Comparison of ENCODE assay signal across 8 mouse cellular contexts in genomic region chr3:95228894-95229780, GRCm38 (mm10). TPM values are rescaled to one million over a fixed set of nuclear protein-coding genes. Genes with fewer than 3 reads are reported as not detected.
DNase-seq lines count a peak whose midpoint lies in the region; ATAC-seq and TF ChIP-seq lines count a peak whose summit lies in the region.
"Had no signal": no experiment of that assay in that cellular context is flagged by ENCODE, and none has a peak within 500 bp of the region (broad histone marks: within the 10 kb centered on the region; RNA-seq: fewer than 3 reads in every experiment).

No protein-coding gene starts in this region.

- in situ Hi-C loops in ES-E14 (cut with MboI; ENCODE audit: low sequenced_read_pairs in 2 of 2, unreplicated experiment in 2 of 2), result no loop called here

- H3K4me3 ChIP-seq in ES-E14 (ENCODE audit: insufficient read depth in 1 of 2, low read depth in 1 of 2, low read length in 2 of 2, poor library complexity in 1 of 2, severe bottlenecking in 1 of 2) (peak overlapping the region; percentile 85 to 96), macrophage (ENCODE audit: inconsistent target) (peak overlapping the region; percentile 97)
- peak overlapping the region; percentile 95 for H3K4me3 ChIP-seq in forebrain, embryonic 11.5 days (ENCODE audit: low read depth, low read length)
- peak overlapping the region; percentile 67 for H3K4me3 ChIP-seq in hindbrain, embryonic 16.5 days (ENCODE audit: low read length)
- peak overlapping the region; percentile 80 for H3K4me3 ChIP-seq in spleen, adult 2 months (ENCODE audit: extremely low read depth, insufficient read depth, insufficient read length)

- peak; percentile 16 for ATAC-seq in forebrain, embryonic 11.5 days (replicated peaks; ENCODE audit: low FRiP score)
- no peak; the same call in 1 of the 2 replicates for ATAC-seq in hindbrain, embryonic 16.5 days

- H3K9me3 ChIP-seq in ES-E14 (ENCODE audit: control insufficient read depth, insufficient read depth, low read depth, low read length), result no peaks in the 10 kb centered on the region
- no peaks in the 10 kb centered on the region for H3K9me3 ChIP-seq in forebrain, embryonic 11.5 days (ENCODE audit: control insufficient read depth, low read length)
- H3K9me3 ChIP-seq in hindbrain, embryonic 16.5 days (ENCODE audit: control insufficient read depth, low read length), result no peaks in the 10 kb centered on the region

- peaks cover 83% of the 10 kb centered on the region for H3K79me2 ChIP-seq in macrophage (ENCODE audit: inconsistent target)

- H3K36me3 ChIP-seq in ES-E14 (ENCODE audit: control insufficient read depth, insufficient read depth, low read length, poor library complexity, severe bottlenecking), result peaks cover 21% of the 10 kb centered on the region
- H3K36me3 ChIP-seq in forebrain, embryonic 11.5 days (ENCODE audit: control insufficient read depth, insufficient read depth, low read length), result peaks cover 20% of the 10 kb centered on the region
- peaks cover 27% of the 10 kb centered on the region for H3K36me3 ChIP-seq in hindbrain, embryonic 16.5 days (ENCODE audit: control insufficient read depth, insufficient read depth, low read length)
- peaks cover 25% of the 10 kb centered on the region for H3K36me3 ChIP-seq in macrophage (ENCODE audit: inconsistent target)
- H3K36me3 ChIP-seq in spleen, adult 2 months (ENCODE audit: control insufficient read depth, insufficient read depth, low read length), result peaks cover 23% of the 10 kb centered on the region

- TF ChIP-seq POLR2A in spleen, adult 2 months (IDR thresholded peaks at IDR 0.05; ENCODE audit: low read depth, low read length), result no peak; the same call in 1 of the 2 replicates

- under 1% methylated on average over 43 of the region's 43 CpGs for WGBS in forebrain, embryonic 11.5 days
- WGBS in hindbrain, embryonic 16.5 days, result 0% methylated on average over 43 of the region's 43 CpGs
- under 1% methylated on average over 37 of the region's 43 CpGs for WGBS in macrophage (ENCODE audit: missing documents)
- WGBS in spleen, adult 2 months, result under 1% methylated on average over 43 of the region's 43 CpGs

- peak overlapping the region; percentile 85 for H3K9ac ChIP-seq in ES-E14 (ENCODE audit: insufficient read depth, low read depth, low read length, poor library complexity, severe bottlenecking)
- peak overlapping the region; percentile 96 for H3K9ac ChIP-seq in forebrain, embryonic 11.5 days (ENCODE audit: low read length)
- peak overlapping the region; percentile 98 for H3K9ac ChIP-seq in hindbrain, embryonic 16.5 days (ENCODE audit: low read depth, low read length)

- no peak for DNase-seq in ES-E14 (ENCODE audit: low read depth, low spot score)
- DNase-seq in adrenal gland, postnatal 36 days, result peak; percentile 44 to 45
- DNase-seq in forebrain, embryonic 11.5 days (ENCODE audit: low spot score), result peak; percentile 65
- peak; percentile 55 to 65 for DNase-seq in left cerebral cortex, adult 9 months (ENCODE audit: low spot score in 2 of 2)
- DNase-seq in spleen, adult 2 months (ENCODE audit: low read depth in 1 of 2, low spot score in 2 of 2), result peak in 1 of 2 experiments; percentile 25

- H3K4me1 ChIP-seq in ES-E14 (ENCODE audit: control insufficient read depth in 2 of 2, insufficient read depth in 2 of 2, low read length in 2 of 2, poor library complexity in 1 of 2), result peaks cover 23 to 33% of the 10 kb centered on the region in 2 experiments
- H3K4me1 ChIP-seq in forebrain, embryonic 11.5 days (replicated peaks; ENCODE audit: control insufficient read depth, insufficient read depth, low read length), result peaks cover 19% of the 10 kb centered on the region
- peaks cover 44% of the 10 kb centered on the region for H3K4me1 ChIP-seq in hindbrain, embryonic 16.5 days (ENCODE audit: control insufficient read depth, insufficient read depth, low read depth, low read length)
- peaks cover 15% of the 10 kb centered on the region for H3K4me1 ChIP-seq in spleen, adult 2 months (ENCODE audit: control insufficient read depth, insufficient read depth, insufficient read length)

- H3K4me2 ChIP-seq in forebrain, embryonic 11.5 days (ENCODE audit: low read depth, low read length, severe bottlenecking), result peak overlapping the region; percentile 93
- peak overlapping the region; percentile 83 for H3K4me2 ChIP-seq in hindbrain, embryonic 16.5 days (ENCODE audit: low read length)

- H3K27ac ChIP-seq in ES-E14 (ENCODE audit: insufficient read depth, low read depth, low read length, poor library complexity, severe bottlenecking) (peak overlapping the region; percentile 97), macrophage (peak overlapping the region; percentile 98)
- H3K27ac ChIP-seq in forebrain, embryonic 11.5 days (ENCODE audit: low read depth, low read length), result peak overlapping the region; percentile 94
- peak overlapping the region; percentile 98 for H3K27ac ChIP-seq in hindbrain, embryonic 16.5 days (ENCODE audit: low read depth, low read length)
- peak overlapping the region; percentile 93 for H3K27ac ChIP-seq in spleen, adult 2 months (ENCODE audit: insufficient read depth, low read length)

- no peaks in the 10 kb centered on the region for H3K27me3 ChIP-seq in forebrain, embryonic 11.5 days (ENCODE audit: control insufficient read depth, insufficient read depth, low read length)
- H3K27me3 ChIP-seq in hindbrain, embryonic 16.5 days (replicated peaks; ENCODE audit: control insufficient read depth, insufficient read depth, low read length), result no peaks in the 10 kb centered on the region
- H3K27me3 ChIP-seq in spleen, adult 2 months (ENCODE audit: control insufficient read depth, insufficient read depth, low read length), result no peaks in the 10 kb centered on the region

- no peak for TF ChIP-seq CTCF in spleen, adult 2 months (IDR thresholded peaks at IDR 0.05; ENCODE audit: extremely low read depth, insufficient read depth, insufficient read length, insufficient replicate concordance)

RNA-seq across cellular contexts. Expression of gene Cdc42se1, which starts 0.6 kb away (rescaled TPM):
- 43.2 and 51.4 TPM in 2 replicates for total RNA-seq in ES-E14 (2012; rRNA removed)
- 10 to 100 TPM; 86.9 to 94.8 TPM for total RNA-seq in adrenal gland, postnatal 36 days (2021)
- polyA plus RNA-seq in forebrain, embryonic 11.5 days (2014; fragmentation: Nextera tagmentation; extraction: Ambion mirVana), result 120 and 124 TPM in 2 replicates
- 59.1 and 61.0 TPM in 2 replicates for polyA plus RNA-seq in hindbrain, embryonic 16.5 days (2015; fragmentation: Nextera tagmentation; extraction: Ambion mirVana)
- total RNA-seq in macrophage (2018; cell fraction: chromatin; rRNA removed), result 10 to 100 TPM; 14.6 to 85.1 (median 49.2) TPM
- 100 to 1,000 TPM in 15 of 26 experiments, 10 to 100 TPM in 11; 76.8 to 116 (median 101) TPM for total RNA-seq in macrophage (2018; cell fraction: cytosol; rRNA removed)
- total RNA-seq in macrophage (2018; cell fraction: nucleus; rRNA removed), result 100 to 1,000 TPM in 4 of 26 experiments, 10 to 100 TPM in 22; 26.6 to 118 (median 72.6) TPM
- polyA plus RNA-seq in macrophage (2018), result 76.1 to 100 TPM (median 91.6 TPM) in 3 replicates
- 91.5 and 94.1 TPM in 2 replicates for polyA plus RNA-seq in spleen, adult 2 months (2012; rRNA removed)

RNA-seq across cellular contexts. Expression of gene Mllt11, which starts 2.8 kb away (rescaled TPM):
- total RNA-seq in ES-E14 (2012; rRNA removed), result 5.3 and 10.1 TPM in 2 replicates
- 10 to 100 TPM in 1 of 2 experiments, 1 to 10 TPM in 1; 6.9 to 10.9 TPM for total RNA-seq in adrenal gland, postnatal 36 days (2021)
- 75.2 and 89.8 TPM in 2 replicates for polyA plus RNA-seq in forebrain, embryonic 11.5 days (2014; fragmentation: Nextera tagmentation; extraction: Ambion mirVana)
- 282 and 327 TPM in 2 replicates for polyA plus RNA-seq in hindbrain, embryonic 16.5 days (2015; fragmentation: Nextera tagmentation; extraction: Ambion mirVana)
- total RNA-seq in macrophage (2018; cell fraction: chromatin; rRNA removed), result 10 to 100 TPM; 16.1 to 58.5 (median 30.0) TPM
- total RNA-seq in macrophage (2018; cell fraction: cytosol; rRNA removed), result 10 to 100 TPM in 25 of 26 experiments, 1 to 10 TPM in 1; 7.3 to 33.5 (median 22.3) TPM
- 10 to 100 TPM; 16.9 to 85.9 (median 41.8) TPM for total RNA-seq in macrophage (2018; cell fraction: nucleus; rRNA removed)
- polyA plus RNA-seq in macrophage (2018), result 13.2 to 18.6 TPM (median 17.4 TPM) in 3 replicates
- polyA plus RNA-seq in spleen, adult 2 months (2012; rRNA removed), result 15.5 and 16.2 TPM in 2 replicates

RNA-seq across cellular contexts. Expression of gene Gabpb2, which starts 11.4 kb away (rescaled TPM):
- 28.7 and 30.7 TPM in 2 replicates for total RNA-seq in ES-E14 (2012; rRNA removed)
- total RNA-seq in adrenal gland, postnatal 36 days (2021), result 10 to 100 TPM; 21.3 to 22.6 TPM
- 8.9 and 10.8 TPM in 2 replicates for polyA plus RNA-seq in forebrain, embryonic 11.5 days (2014; fragmentation: Nextera tagmentation; extraction: Ambion mirVana)
- 2.4 and 3.0 TPM in 2 replicates for polyA plus RNA-seq in hindbrain, embryonic 16.5 days (2015; fragmentation: Nextera tagmentation; extraction: Ambion mirVana)
- 100 to 1,000 TPM in 15 of 26 experiments, 10 to 100 TPM in 11; 27.5 to 141 (median 108) TPM for total RNA-seq in macrophage (2018; cell fraction: chromatin; rRNA removed)
- 10 to 100 TPM in 24 of 26 experiments, 1 to 10 TPM in 2; 7.5 to 22.3 (median 14.9) TPM for total RNA-seq in macrophage (2018; cell fraction: cytosol; rRNA removed)
- total RNA-seq in macrophage (2018; cell fraction: nucleus; rRNA removed), result 100 to 1,000 TPM in 1 of 26 experiments, 10 to 100 TPM in 25; 21.7 to 104 (median 60.1) TPM
- 13.5 to 15.9 TPM (median 13.5 TPM) in 3 replicates for polyA plus RNA-seq in macrophage (2018)
- 17.0 and 17.1 TPM in 2 replicates for polyA plus RNA-seq in spleen, adult 2 months (2012; rRNA removed)

RNA-seq across cellular contexts. Expression of gene Gm128, which starts 12.3 kb away (rescaled TPM):
- 2.0 and 3.0 TPM in 2 replicates for total RNA-seq in ES-E14 (2012; rRNA removed)
- under 1 TPM; 0.17 to 0.26 TPM for total RNA-seq in adrenal gland, postnatal 36 days (2021)
- polyA plus RNA-seq in forebrain, embryonic 11.5 days (2014; fragmentation: Nextera tagmentation; extraction: Ambion mirVana), result 0.17 and 0.21 TPM in 2 replicates
- 0.29 and 0.30 TPM in 2 replicates for polyA plus RNA-seq in hindbrain, embryonic 16.5 days (2015; fragmentation: Nextera tagmentation; extraction: Ambion mirVana)
- 1 to 10 TPM in 1 of 26 experiments, under 1 TPM in 9, not detected in 16; 0.36 to 2.3 (median 0.60) TPM for total RNA-seq in macrophage (2018; cell fraction: chromatin; rRNA removed)
- under 1 TPM in 13 of 26 experiments, not detected in 13; 0.04 to 0.36 (median 0.10) TPM for total RNA-seq in macrophage (2018; cell fraction: cytosol; rRNA removed)
- total RNA-seq in macrophage (2018; cell fraction: nucleus; rRNA removed), result 1 to 10 TPM in 2 of 26 experiments, under 1 TPM in 4, not detected in 20; 0.26 to 1.7 (median 0.65) TPM
- 0.16 to 0.29 TPM in 2 of 3 replicates, not detected in the other for polyA plus RNA-seq in macrophage (2018)
- 0.18 and 0.52 TPM in 2 replicates for polyA plus RNA-seq in spleen, adult 2 months (2012; rRNA removed)
- total RNA-seq: neutrophil, adult 5-6 weeks had no signal

RNA-seq across cellular contexts. Expression of gene Bnipl, which starts 21.9 kb away (rescaled TPM):
- 6.7 and 16.0 TPM in 2 replicates for total RNA-seq in ES-E14 (2012; rRNA removed)
- under 1 TPM in 1 of 2 experiments, not detected in 1; 0.89 TPM for total RNA-seq in adrenal gland, postnatal 36 days (2021)
- 0.39 and 0.72 TPM in 2 replicates for polyA plus RNA-seq in forebrain, embryonic 11.5 days (2014; fragmentation: Nextera tagmentation; extraction: Ambion mirVana)
- 0.20 TPM in 1 of 2 replicates, not detected in the other for polyA plus RNA-seq in hindbrain, embryonic 16.5 days (2015; fragmentation: Nextera tagmentation; extraction: Ambion mirVana)
- total RNA-seq in macrophage (2018; cell fraction: chromatin; rRNA removed), result 1 to 10 TPM in 9 of 26 experiments, under 1 TPM in 5, not detected in 12; 0.39 to 4.7 (median 1.5) TPM
- under 1 TPM in 1 of 26 experiments, not detected in 25; 0.30 TPM for total RNA-seq in macrophage (2018; cell fraction: cytosol; rRNA removed)
- total RNA-seq in macrophage (2018; cell fraction: nucleus; rRNA removed), result 1 to 10 TPM in 3 of 26 experiments, under 1 TPM in 5, not detected in 18; 0.34 to 2.4 (median 0.96) TPM
- not detected in 3 replicates for polyA plus RNA-seq in macrophage (2018)
- 0.07 TPM in 1 of 2 replicates, not detected in the other for polyA plus RNA-seq in spleen, adult 2 months (2012; rRNA removed)
- total RNA-seq: neutrophil, adult 5-6 weeks had no signal
